8 mouse cellular contexts compared by ENCODE assay signal in the genomic region with DNA sequence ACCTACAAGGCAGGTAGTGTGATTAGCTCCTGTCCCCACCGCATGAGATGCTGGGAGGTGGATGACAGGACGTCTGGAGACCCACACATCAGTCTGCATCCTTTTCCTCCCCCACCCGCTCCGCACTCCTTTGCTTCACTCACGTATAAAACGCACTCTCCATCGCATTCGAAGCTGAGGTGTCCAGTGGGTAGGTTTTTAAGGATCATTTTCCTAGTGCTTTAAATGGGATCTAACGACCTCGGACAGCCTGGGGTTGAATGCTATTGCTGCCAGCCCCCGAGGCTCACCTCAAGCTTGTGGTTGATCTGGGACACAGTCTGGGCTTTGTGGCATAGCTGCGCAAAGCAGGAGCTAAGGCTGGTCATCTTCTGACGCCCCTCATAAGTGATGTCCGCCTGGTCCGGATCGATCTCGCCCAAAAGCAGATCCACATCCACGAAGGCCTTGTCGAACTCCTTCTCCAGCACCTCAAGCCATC. TPM values are rescaled to one million over a fixed set of nuclear protein-coding genes. Genes with fewer than 3 reads are reported as not detected.
DNase-seq lines count a peak whose midpoint lies in the region; ATAC-seq and TF ChIP-seq lines count a peak whose summit lies in the region.

No protein-coding gene starts in this region.

- TF ChIP-seq CTCF in brain, embryonic 14.5 days (IDR thresholded peaks at IDR 0.05; ENCODE audit: borderline replicate concordance, extremely low read depth, insufficient read depth, insufficient read length) = no peak
- no peak for TF ChIP-seq CTCF in heart, postnatal 0 days (IDR thresholded peaks at IDR 0.05; ENCODE audit: low read depth)

- DNase-seq in kidney, postnatal 25 days = no peak
- DNase-seq in CD8-positive naive resting alpha-beta T cell, adult 2 months (ENCODE audit: low read depth in 2 of 2, low spot score in 2 of 2) = peak; percentile 2 to 6
- DNase-seq in brain, embryonic 14.5 days (ENCODE audit: low read depth) = peak; percentile 77
- no peak for DNase-seq in heart, postnatal 0 days (ENCODE audit: low spot score)
- DNase-seq in yolk sac, embryonic 10.5 days (ENCODE audit: low spot score) = no peak

- H3K4me2 ChIP-seq in kidney, embryonic 16.5 days (replicated peaks; ENCODE audit: low read depth, low read length) = peak overlapping the region; percentile 89
- H3K4me2 ChIP-seq in heart, postnatal 0 days (ENCODE audit: low read depth, low read length) = peak overlapping the region; percentile 94
- H3K4me2 ChIP-seq in liver, embryonic 15.5 days = peak overlapping the region; percentile 93
- H3K4me2 ChIP-seq in stomach, embryonic 16.5 days (ENCODE audit: low read depth, low read length) = peak overlapping the region; percentile 92

- H3K9ac ChIP-seq in kidney, embryonic 16.5 days (replicated peaks; ENCODE audit: low read length) = peak overlapping the region; percentile 94
- H3K9ac ChIP-seq in heart, postnatal 0 days (replicated peaks; ENCODE audit: low read depth, low read length) = peak overlapping the region; percentile 82
- peak overlapping the region; percentile 89 for H3K9ac ChIP-seq in liver, embryonic 15.5 days
- peak overlapping the region; percentile 89 for H3K9ac ChIP-seq in stomach, embryonic 16.5 days (ENCODE audit: low read length)

- peak overlapping the region; percentile 90 for H3K4me3 ChIP-seq in kidney, embryonic 16.5 days (ENCODE audit: low read length)
- peak overlapping the region; percentile 84 for H3K4me3 ChIP-seq in heart, postnatal 0 days (ENCODE audit: low read depth, low read length)
- H3K4me3 ChIP-seq in liver, embryonic 15.5 days (replicated peaks) = peak overlapping the region; percentile 88
- peak overlapping the region; percentile 79 for H3K4me3 ChIP-seq in stomach, embryonic 16.5 days (replicated peaks; ENCODE audit: low read length)

- no peak for TF ChIP-seq EP300 in heart, postnatal 0 days (IDR thresholded peaks at IDR 0.05; ENCODE audit: low read depth)

- H3K36me3 ChIP-seq in kidney, embryonic 16.5 days (ENCODE audit: insufficient read depth, low read length) = no peaks in the 10 kb centered on the region
- no peaks in the 10 kb centered on the region for H3K36me3 ChIP-seq in heart, postnatal 0 days (replicated peaks; ENCODE audit: control insufficient read depth, insufficient read depth, low read length)
- no peaks in the 10 kb centered on the region for H3K36me3 ChIP-seq in liver, embryonic 15.5 days (replicated peaks)
- no peaks in the 10 kb centered on the region for H3K36me3 ChIP-seq in stomach, embryonic 16.5 days (ENCODE audit: control insufficient read depth, insufficient read depth, low read length)

- H3K27me3 ChIP-seq in kidney, embryonic 16.5 days (ENCODE audit: insufficient read depth, low read length) = no peaks in the 10 kb centered on the region
- no peaks in the 10 kb centered on the region for H3K27me3 ChIP-seq in heart, postnatal 0 days (ENCODE audit: control insufficient read depth, insufficient read depth, low read length)
- H3K27me3 ChIP-seq in liver, embryonic 15.5 days = no peaks in the 10 kb centered on the region
- H3K27me3 ChIP-seq in stomach, embryonic 16.5 days (ENCODE audit: control insufficient read depth, insufficient read depth, low read length) = no peaks in the 10 kb centered on the region

- H3K27ac ChIP-seq in kidney, embryonic 16.5 days (ENCODE audit: low read length) = peak overlapping the region; percentile 99
- H3K27ac ChIP-seq in heart, postnatal 0 days (ENCODE audit: low read depth) = peak overlapping the region; percentile 96
- peak overlapping the region; percentile 70 for H3K27ac ChIP-seq in liver, embryonic 15.5 days (replicated peaks)
- H3K27ac ChIP-seq in stomach, embryonic 16.5 days (ENCODE audit: low read length) = peak overlapping the region; percentile 99

- WGBS in kidney, embryonic 16.5 days = under 1% methylated on average over 19 of the region's 19 CpGs
- under 1% methylated on average over 19 of the region's 19 CpGs for WGBS in heart, postnatal 0 days
- under 1% methylated on average over 19 of the region's 19 CpGs for WGBS in liver, embryonic 15.5 days (ENCODE audit: insufficient replicate concordance)
- WGBS in stomach, embryonic 16.5 days = under 1% methylated on average over 19 of the region's 19 CpGs

- peak; percentile 62 for ATAC-seq in kidney, embryonic 16.5 days (ENCODE audit: low FRiP score, low TSS enrichment)
- peak; percentile 16; the same call in 1 of the 2 replicates for ATAC-seq in heart, postnatal 0 days (ENCODE audit: insufficient read depth, low read depth)
- ATAC-seq in liver, embryonic 15.5 days (ENCODE audit: insufficient read depth) = peak; percentile 11; the same call in 1 of the 2 replicates
- ATAC-seq in stomach, embryonic 16.5 days (ENCODE audit: insufficient read depth, low FRiP score) = peak; percentile 23; the same call in 1 of the 2 replicates

- no peak for TF ChIP-seq POLR2A in brain, embryonic 14.5 days (IDR thresholded peaks at IDR 0.05; ENCODE audit: borderline replicate concordance, extremely low read depth, insufficient read depth, insufficient read length, poor library complexity, severe bottlenecking)

- H3K4me1 ChIP-seq in kidney, embryonic 16.5 days (ENCODE audit: insufficient read depth, low read length) = peaks cover 22% of the 10 kb centered on the region
- peaks cover 15% of the 10 kb centered on the region for H3K4me1 ChIP-seq in heart, postnatal 0 days (ENCODE audit: control insufficient read depth, insufficient read depth)
- peaks cover 31% of the 10 kb centered on the region for H3K4me1 ChIP-seq in liver, embryonic 15.5 days (replicated peaks)
- H3K4me1 ChIP-seq in stomach, embryonic 16.5 days (ENCODE audit: control insufficient read depth, insufficient read depth, low read length) = peaks cover 9% of the 10 kb centered on the region; the same call in 1 of the 2 replicates

- no peaks in the 10 kb centered on the region for H3K9me3 ChIP-seq in kidney, embryonic 16.5 days (ENCODE audit: low read length)
- H3K9me3 ChIP-seq in heart, postnatal 0 days (replicated peaks; ENCODE audit: control insufficient read depth, low read length) = no peaks in the 10 kb centered on the region
- no peaks in the 10 kb centered on the region for H3K9me3 ChIP-seq in liver, embryonic 15.5 days (replicated peaks)
- no peaks in the 10 kb centered on the region for H3K9me3 ChIP-seq in stomach, embryonic 16.5 days (replicated peaks; ENCODE audit: control insufficient read depth, low read length)

RNA-seq across cellular contexts. Expression of gene Gopc, which starts 0.6 kb away (rescaled TPM):
- 21.4 and 22.2 TPM in 2 replicates for polyA plus RNA-seq in kidney, embryonic 16.5 days (2015; fragmentation: Nextera tagmentation; extraction: Ambion mirVana)
- 10.3 and 19.4 TPM in 2 replicates for polyA plus RNA-seq in brain, embryonic 14.5 days (2012; rRNA removed)
- 7.4 and 8.1 TPM in 2 replicates for total RNA-seq in heart, postnatal 0 days (2014; rRNA removed; ENCODE audit: low replicate concordance)
- 9.2 and 10.1 TPM in 2 replicates for polyA plus RNA-seq in heart, postnatal 0 days (2015; fragmentation: Nextera tagmentation; extraction: Ambion mirVana)
- polyA plus RNA-seq in liver, embryonic 15.5 days (2015; fragmentation: Nextera tagmentation; extraction: Ambion mirVana) = 5.0 and 5.6 TPM in 2 replicates
- 17.2 and 17.8 TPM in 2 replicates for polyA plus RNA-seq in stomach, embryonic 16.5 days (2015; fragmentation: Nextera tagmentation; extraction: Ambion mirVana)

RNA-seq across cellular contexts. Expression of gene Nepn, which starts 7.4 kb away (rescaled TPM):
- 0.15 and 0.35 TPM in 2 replicates for polyA plus RNA-seq in kidney, embryonic 16.5 days (2015; fragmentation: Nextera tagmentation; extraction: Ambion mirVana)
- 0.05 TPM in 1 of 2 replicates, not detected in the other for polyA plus RNA-seq in brain, embryonic 14.5 days (2012; rRNA removed)
- not detected in 2 replicates for total RNA-seq in heart, postnatal 0 days (2014; rRNA removed; ENCODE audit: low replicate concordance)
- 0.10 TPM in 1 of 2 replicates, not detected in the other for polyA plus RNA-seq in heart, postnatal 0 days (2015; fragmentation: Nextera tagmentation; extraction: Ambion mirVana)
- 0.08 TPM in 1 of 2 replicates, not detected in the other for polyA plus RNA-seq in liver, embryonic 15.5 days (2015; fragmentation: Nextera tagmentation; extraction: Ambion mirVana)
- polyA plus RNA-seq in stomach, embryonic 16.5 days (2015; fragmentation: Nextera tagmentation; extraction: Ambion mirVana) = 3.9 and 6.0 TPM in 2 replicates

RNA-seq across cellular contexts. Expression of gene Gm26741, which starts 22.8 kb away (rescaled TPM):
- not detected in 2 replicates for polyA plus RNA-seq in kidney, embryonic 16.5 days (2015; fragmentation: Nextera tagmentation; extraction: Ambion mirVana)
- polyA plus RNA-seq in brain, embryonic 14.5 days (2012; rRNA removed) = not detected in 2 replicates
- not detected in 2 replicates for total RNA-seq in heart, postnatal 0 days (2014; rRNA removed; ENCODE audit: low replicate concordance)
- polyA plus RNA-seq in heart, postnatal 0 days (2015; fragmentation: Nextera tagmentation; extraction: Ambion mirVana) = not detected in 2 replicates
- polyA plus RNA-seq in liver, embryonic 15.5 days (2015; fragmentation: Nextera tagmentation; extraction: Ambion mirVana) = not detected in 2 replicates
- polyA plus RNA-seq in stomach, embryonic 16.5 days (2015; fragmentation: Nextera tagmentation; extraction: Ambion mirVana) = not detected in 2 replicates

RNA-seq across cellular contexts. Expression of gene Nus1, which starts 36.0 kb away (rescaled TPM):
- 15.8 and 16.1 TPM in 2 replicates for polyA plus RNA-seq in kidney, embryonic 16.5 days (2015; fragmentation: Nextera tagmentation; extraction: Ambion mirVana)
- polyA plus RNA-seq in brain, embryonic 14.5 days (2012; rRNA removed) = 21.1 and 27.7 TPM in 2 replicates
- total RNA-seq in heart, postnatal 0 days (2014; rRNA removed; ENCODE audit: low replicate concordance) = 8.0 and 11.6 TPM in 2 replicates
- 6.5 and 7.2 TPM in 2 replicates for polyA plus RNA-seq in heart, postnatal 0 days (2015; fragmentation: Nextera tagmentation; extraction: Ambion mirVana)
- polyA plus RNA-seq in liver, embryonic 15.5 days (2015; fragmentation: Nextera tagmentation; extraction: Ambion mirVana) = 4.8 and 5.7 TPM in 2 replicates
- 10.3 and 12.7 TPM in 2 replicates for polyA plus RNA-seq in stomach, embryonic 16.5 days (2015; fragmentation: Nextera tagmentation; extraction: Ambion mirVana)

Comparison
In these comparisons a context has a peak if more than half of its experiments do, and no peak if none do; other contexts are left out.
1. ATAC-seq: peak in every context shown above with its lines; median percentile 62 in kidney, embryonic 16.5 days; 23 in stomach, embryonic 16.5 days; 16 in heart, postnatal 0 days; 11 in liver, embryonic 15.5 days.
2. DNase-seq: peak in CD8-positive naive resting alpha-beta T cell, adult 2 months (2 of 2) and brain, embryonic 14.5 days (single experiment); none in kidney, postnatal 25 days (0 of 2), heart, postnatal 0 days (single experiment) and yolk sac, embryonic 10.5 days (single experiment).
3. Peak in every context shown above with its lines, with median percentiles within 50 percentile points of each other: H3K27ac ChIP-seq, H3K4me2 ChIP-seq, H3K4me3 ChIP-seq and H3K9ac ChIP-seq.